Mouse (Mus musculus): ENCODE results near the gene Lypd3.

GRCm38 (mm10) chr7:24594309-24594803, 42.0 kb upstream of the Lypd3 start:
- no peak for TF ChIP-seq CTCF (IDR thresholded peaks at IDR 0.05; ENCODE audit: extremely low read depth, insufficient read depth, insufficient read length, insufficient replicate concordance)
- no peak for TF ChIP-seq POLR2A (IDR thresholded peaks at IDR 0.05; ENCODE audit: low read depth, low read length)

Measured in spleen, adult 2 months (tissue).